Mouse (Mus musculus): ENCODE data around the gene Grip1. TPM values are rescaled to one million over a fixed set of nuclear protein-coding genes. Genes with fewer than 3 reads are reported as not detected.

The Grip1 gene
- polyA plus RNA-seq, 1 experiment from 2014 or later: 0.87 TPM

DNA sequence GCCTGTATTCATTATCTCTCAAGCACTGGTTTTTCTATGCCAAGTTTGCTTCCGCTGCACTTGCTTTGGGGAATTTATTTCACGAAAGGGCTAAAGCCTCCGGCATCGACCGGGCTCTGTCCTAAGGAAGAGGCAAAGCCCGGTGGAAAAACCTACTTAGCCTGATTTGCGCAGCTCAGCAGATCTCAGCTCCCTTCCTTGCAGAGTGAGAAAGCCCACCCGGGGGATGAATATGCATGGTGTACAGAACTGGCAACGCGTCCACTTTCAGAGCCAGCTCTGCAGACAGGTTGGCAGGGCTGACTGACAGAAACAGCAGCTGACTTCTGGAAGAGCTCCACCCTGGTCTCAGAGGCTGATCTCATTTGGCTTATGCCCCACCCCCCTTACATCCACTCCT, 572.8 kb downstream of the Grip1 start:
- no peaks in the 10 kb centered on the region for H3K4me1 ChIP-seq (ENCODE audit: insufficient read depth, low read depth, low read length)
- TF ChIP-seq EP300 (IDR thresholded peaks at IDR 0.05) (no peak), CTCF (IDR thresholded peaks at IDR 0.05) (no peak)
- H3K27ac ChIP-seq (ENCODE audit: low read length): no peak overlapping the region
- H3K36me3 ChIP-seq (ENCODE audit: insufficient read depth, low read length): no peaks in the 10 kb centered on the region
- ATAC-seq: no peak
- H3K4me3 ChIP-seq (ENCODE audit: low read depth, low read length): no peak overlapping the region
- WGBS: 81% methylated on average over 10 of the region's 10 CpGs
- H3K4me2 ChIP-seq (replicated peaks; ENCODE audit: low read depth, low read length): no peak overlapping the region
- H3K9me3 ChIP-seq (ENCODE audit: low read length): no peaks in the 10 kb centered on the region
- no peak for DNase-seq (ENCODE audit: low spot score)
- no peak overlapping the region for H3K9ac ChIP-seq (replicated peaks; ENCODE audit: low read depth)
- no peaks in the 10 kb centered on the region for H3K27me3 ChIP-seq (replicated peaks; ENCODE audit: insufficient read depth, low read length)

GRCm38 (mm10) chr10:120030901-120031300, 577.3 kb downstream of the Grip1 start:
- H3K36me3 ChIP-seq (ENCODE audit: insufficient read depth, low read length): no peaks in the 10 kb centered on the region
- no peak overlapping the region for H3K4me2 ChIP-seq (replicated peaks; ENCODE audit: low read depth, low read length)
- H3K9ac ChIP-seq (replicated peaks; ENCODE audit: low read depth): no peak overlapping the region
- DNase-seq (ENCODE audit: low spot score) (no peak), ATAC-seq (no peak)
- 87% methylated on average over 6 of the region's 6 CpGs for WGBS
- no peaks in the 10 kb centered on the region for H3K27me3 ChIP-seq (replicated peaks; ENCODE audit: insufficient read depth, low read length)
- no peaks in the 10 kb centered on the region for H3K4me1 ChIP-seq (ENCODE audit: insufficient read depth, low read depth, low read length)
- no peak overlapping the region for H3K27ac ChIP-seq (ENCODE audit: low read length)
- TF ChIP-seq EP300 (IDR thresholded peaks at IDR 0.05): no peak
- no peak for TF ChIP-seq CTCF (IDR thresholded peaks at IDR 0.05)
- H3K4me3 ChIP-seq (ENCODE audit: low read depth, low read length): no peak overlapping the region
- H3K9me3 ChIP-seq (ENCODE audit: low read length): no peaks in the 10 kb centered on the region

DNA sequence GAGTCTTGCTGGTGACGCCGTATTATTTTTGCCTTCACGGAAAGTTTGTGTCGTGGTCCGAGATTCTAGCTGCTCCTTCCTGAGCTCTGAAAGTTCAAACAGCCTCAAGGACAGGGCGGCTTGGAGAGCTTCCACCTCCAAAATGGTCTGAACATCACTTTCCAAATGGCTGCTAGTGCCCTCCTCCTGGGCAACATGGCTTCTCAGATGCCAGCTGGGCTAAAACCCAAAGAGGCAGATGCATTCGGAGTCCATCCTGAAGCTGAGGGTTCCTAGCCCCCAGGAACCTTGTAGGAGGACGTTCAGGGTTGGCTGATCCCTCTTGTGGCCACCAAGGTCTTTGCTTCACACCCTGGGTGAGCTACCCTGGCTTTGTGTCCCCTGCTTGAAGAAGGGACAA, 577.7 kb downstream of the Grip1 start:
- H3K4me1 ChIP-seq (ENCODE audit: insufficient read depth, low read depth, low read length): no peaks in the 10 kb centered on the region
- TF ChIP-seq CTCF (IDR thresholded peaks at IDR 0.05) (no peak), EP300 (IDR thresholded peaks at IDR 0.05) (no peak)
- H3K36me3 ChIP-seq (ENCODE audit: insufficient read depth, low read length): no peaks in the 10 kb centered on the region
- no peak overlapping the region for H3K9ac ChIP-seq (replicated peaks; ENCODE audit: low read depth)
- no peak overlapping the region for H3K4me2 ChIP-seq (replicated peaks; ENCODE audit: low read depth, low read length)
- 88% methylated on average over 8 of the region's 8 CpGs for WGBS
- DNase-seq (ENCODE audit: low spot score) (no peak), ATAC-seq (no peak)
- no peaks in the 10 kb centered on the region for H3K27me3 ChIP-seq (replicated peaks; ENCODE audit: insufficient read depth, low read length)
- H3K4me3 ChIP-seq (ENCODE audit: low read depth, low read length): no peak overlapping the region
- H3K27ac ChIP-seq (ENCODE audit: low read length): no peak overlapping the region
- no peaks in the 10 kb centered on the region for H3K9me3 ChIP-seq (ENCODE audit: low read length)

DNA sequence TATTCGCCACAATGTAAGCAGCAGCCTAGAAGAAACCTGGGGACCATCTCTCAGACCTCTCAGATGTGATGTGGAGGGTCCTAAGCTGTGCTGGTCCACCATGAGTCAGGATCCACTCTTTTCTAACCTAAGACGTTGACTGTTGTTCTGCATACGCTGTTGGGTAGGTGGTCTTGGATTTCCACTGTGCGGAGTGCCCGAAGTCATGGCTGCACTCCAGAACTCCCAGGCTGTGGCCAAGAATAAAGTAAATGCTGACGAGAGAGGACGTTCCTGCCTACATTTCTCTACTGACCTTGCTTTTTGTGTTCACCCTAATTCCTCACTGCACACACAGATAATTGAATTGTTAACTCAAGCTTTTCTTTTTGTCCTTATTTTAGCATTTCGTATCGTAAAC, 580.2 kb downstream of the Grip1 start:
- Histone ChIP-seq H3K27ac (ENCODE audit: low read length) (no peak overlapping the region), H3K4me3 (ENCODE audit: low read depth, low read length) (no peak overlapping the region), H3K27me3 (replicated peaks; ENCODE audit: insufficient read depth, low read length) (no peaks in the 10 kb centered on the region), H3K4me2 (replicated peaks; ENCODE audit: low read depth, low read length) (no peak overlapping the region), H3K4me1 (ENCODE audit: insufficient read depth, low read depth, low read length) (no peaks in the 10 kb centered on the region), H3K9ac (replicated peaks; ENCODE audit: low read depth) (no peak overlapping the region), H3K9me3 (ENCODE audit: low read length) (no peaks in the 10 kb centered on the region), H3K36me3 (ENCODE audit: insufficient read depth, low read length) (no peaks in the 10 kb centered on the region)
- DNase-seq (ENCODE audit: low spot score) (no peak), ATAC-seq (no peak)
- TF ChIP-seq CTCF (IDR thresholded peaks at IDR 0.05): no peak
- TF ChIP-seq EP300 (IDR thresholded peaks at IDR 0.05): no peak
- 78% methylated on average over 9 of the region's 9 CpGs for WGBS

- H3K27ac ChIP-seq (ENCODE audit: low read length): no peak overlapping the region
- H3K9me3 ChIP-seq (ENCODE audit: low read length): no peaks in the 10 kb centered on the region
- no peak overlapping the region for H3K9ac ChIP-seq (replicated peaks; ENCODE audit: low read depth)
- no peaks in the 10 kb centered on the region for H3K27me3 ChIP-seq (replicated peaks; ENCODE audit: insufficient read depth, low read length)
- no peak for DNase-seq (ENCODE audit: low spot score)
- TF ChIP-seq EP300 (IDR thresholded peaks at IDR 0.05) (no peak), CTCF (IDR thresholded peaks at IDR 0.05) (no peak)
- WGBS: 60% methylated on average over 15 of the region's 15 CpGs
- no peaks in the 10 kb centered on the region for H3K36me3 ChIP-seq (ENCODE audit: insufficient read depth, low read length)
- no peak overlapping the region for H3K4me2 ChIP-seq (replicated peaks; ENCODE audit: low read depth, low read length)
- ATAC-seq: no peak
- no peaks in the 10 kb centered on the region for H3K4me1 ChIP-seq (ENCODE audit: insufficient read depth, low read depth, low read length)
- H3K4me3 ChIP-seq (ENCODE audit: low read depth, low read length): no peak overlapping the region
Measured at GRCm38 (mm10) chr10:120035211-120035733, 581.6 kb downstream of the Grip1 start.

GRCm38 (mm10) chr10:120035824-120036223, 582.2 kb downstream of the Grip1 start:
- ATAC-seq (no peak), DNase-seq (ENCODE audit: low spot score) (no peak)
- Histone ChIP-seq H3K27ac (ENCODE audit: low read length) (no peak overlapping the region), H3K36me3 (ENCODE audit: insufficient read depth, low read length) (no peaks in the 10 kb centered on the region), H3K27me3 (replicated peaks; ENCODE audit: insufficient read depth, low read length) (no peaks in the 10 kb centered on the region), H3K4me1 (ENCODE audit: insufficient read depth, low read depth, low read length) (no peaks in the 10 kb centered on the region), H3K4me2 (replicated peaks; ENCODE audit: low read depth, low read length) (no peak overlapping the region), H3K4me3 (ENCODE audit: low read depth, low read length) (no peak overlapping the region), H3K9me3 (ENCODE audit: low read length) (no peaks in the 10 kb centered on the region), H3K9ac (replicated peaks; ENCODE audit: low read depth) (no peak overlapping the region)
- TF ChIP-seq EP300 (IDR thresholded peaks at IDR 0.05) (no peak), CTCF (IDR thresholded peaks at IDR 0.05) (no peak)
- 68% methylated on average over 6 of the region's 6 CpGs for WGBS

DNA sequence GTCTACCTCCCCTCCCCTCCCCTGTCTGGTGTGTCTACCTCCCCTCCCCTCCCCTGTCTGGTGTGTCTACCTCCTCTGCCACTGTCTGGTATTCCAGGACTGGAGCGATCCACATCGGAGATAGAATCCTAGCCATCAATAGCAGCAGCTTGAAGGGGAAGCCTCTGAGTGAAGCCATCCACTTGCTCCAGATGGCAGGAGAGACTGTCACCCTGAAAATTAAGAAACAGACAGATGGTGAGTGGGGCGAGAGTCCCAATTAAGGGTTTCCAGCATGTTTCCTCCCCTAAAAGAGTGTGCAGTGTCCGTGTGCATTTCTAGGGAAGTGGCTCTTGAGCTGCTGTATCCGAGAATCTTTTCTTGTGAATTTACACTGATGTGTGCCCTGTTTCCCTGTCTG, 584.6 kb downstream of the Grip1 start:
- no peak overlapping the region for H3K27ac ChIP-seq (ENCODE audit: low read length)
- H3K36me3 ChIP-seq (ENCODE audit: insufficient read depth, low read length): no peaks in the 10 kb centered on the region
- whole genome bisulfite sequencing: 85% methylated on average over 5 of the region's 5 CpGs
- no peak overlapping the region for H3K9ac ChIP-seq (replicated peaks; ENCODE audit: low read depth)
- H3K27me3 ChIP-seq (replicated peaks; ENCODE audit: insufficient read depth, low read length): no peaks in the 10 kb centered on the region
- ATAC-seq: no peak
- H3K4me3 ChIP-seq (ENCODE audit: low read depth, low read length): no peak overlapping the region
- H3K4me2 ChIP-seq (replicated peaks; ENCODE audit: low read depth, low read length): no peak overlapping the region
- no peaks in the 10 kb centered on the region for H3K4me1 ChIP-seq (ENCODE audit: insufficient read depth, low read depth, low read length)
- DNase-seq (ENCODE audit: low spot score): no peak
- H3K9me3 ChIP-seq (ENCODE audit: low read length): no peaks in the 10 kb centered on the region
- TF ChIP-seq CTCF (IDR thresholded peaks at IDR 0.05) (no peak), EP300 (IDR thresholded peaks at IDR 0.05) (no peak)
